Mouse (Mus musculus): ENCODE measurements around the gene Abcc4.

DNA sequence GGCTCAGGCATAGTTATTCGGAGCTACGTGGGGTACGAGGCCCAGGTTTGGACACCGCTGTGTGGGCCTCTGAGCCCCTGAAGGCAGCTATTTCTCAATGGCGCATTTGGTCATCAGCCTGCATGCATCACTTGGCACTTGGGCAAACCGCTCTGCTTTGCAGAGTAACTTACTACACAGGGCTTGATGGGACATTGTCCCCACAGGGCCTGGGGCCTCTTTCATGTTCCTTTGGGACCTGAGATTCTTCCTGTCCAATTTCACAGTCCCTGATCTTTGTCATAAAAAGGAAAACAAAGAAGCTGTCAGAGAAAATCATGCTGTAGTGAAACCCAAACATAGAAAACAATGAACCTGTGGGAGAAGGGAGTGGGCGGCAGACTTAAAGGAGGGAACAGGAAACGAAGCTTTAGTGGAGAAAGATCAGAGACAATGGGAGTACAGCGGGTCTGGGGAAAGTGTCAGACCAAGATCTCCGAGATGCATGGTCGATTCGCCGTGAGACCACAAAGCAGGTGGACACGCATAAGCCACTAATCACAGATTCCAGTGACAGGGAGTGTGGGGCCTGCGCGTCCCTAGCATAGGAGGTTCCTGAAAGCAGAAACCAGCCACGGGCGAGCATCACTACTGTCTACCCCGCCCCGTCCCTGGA, 48.2 kb downstream of the Abcc4 start:
- TF ChIP-seq POLR2A (IDR thresholded peaks at IDR 0.05; ENCODE audit: borderline replicate concordance, extremely low read depth, low read depth, low read length), result no peak
- no peak for TF ChIP-seq CTCF (IDR thresholded peaks at IDR 0.05; ENCODE audit: insufficient read depth, low read length)

Data from lung, adult 2 months (tissue).